Mouse (Mus musculus) Patski (cell line): ENCODE measurements around the gene Pdia4. TPM values are rescaled to one million over a fixed set of nuclear protein-coding genes. Genes with fewer than 3 reads are reported as not detected.
"Not testable (repeated sequence)": the region's sequence is repeated elsewhere in the genome, so short reads cannot be mapped to it uniquely, and the experiment has no call there.

Experiments
- ATAC-seq: fragments of 100-300 bp; one replicate; pipeline ENCODE4 v1.8.0; 2021
- CTCF ChIA-PET: fragments of 350-600 bp; sonication (Branson Sonifier 250); formaldehyde crosslinking; loops from one replicate; lab custom pipeline; 2022; ENCODE audit warnings: inconsistent platforms; lab: Charles Lee
- POLR2A ChIA-PET: fragments of 350-600 bp; sonication (Branson Sonifier 250); formaldehyde crosslinking; loops from one replicate; lab custom pipeline; 2022; ENCODE audit warnings: antibody characterized with exemption, inconsistent platforms; lab: Charles Lee
- DNase-seq: peaks from one replicate; pipeline ENCODE4 v3.0.0-alpha.2; 2011; ENCODE audit warnings: low read depth, low spot score
- H3K27me3 ChIP-seq: fragments of 371-371 bp; one replicate; pipeline ENCODE4 v1.5.1; 2021
- CTCF ChIP-seq: fragments of 100-300 bp; IDR thresholded peaks from one replicate; pipeline ENCODE4 v1.5.1; 2021
- in situ Hi-C: fragments of 300-500 bp; cut with MboI; formaldehyde crosslinking; loops from 3 replicates; pipeline ENCODE4 v1.11.1; 2018; ENCODE audit warnings: low pct_unique_long_range_greater_than_20kb, mixed read lengths
- polyA plus RNA-seq: library from polyadenylated mRNA; unstranded; gene quantifications from one replicate; pipeline ENCODE4 v1.2.3, GENCODE M21; 2021

The Pdia4 gene
- polyA plus RNA-seq, result 241 TPM

GRCm38 (mm10) chr6:47813257-47813878, at the start of gene Pdia4:
TSS of gene Pdia4 (minus strand) at chr6:47813430.
- no peaks in the 10 kb centered on the region for H3K27me3 ChIP-seq
- in situ Hi-C loops, result no loop called here
- peak; percentile 97 for ATAC-seq
- no peak for TF ChIP-seq CTCF
- CTCF ChIA-PET, result interaction anchor here (0.9 to 7.1 kb wide), 5 partner anchors 13 to 21 kb away, joined by 3 to 50 read pairs (median 3); no protein-coding TSS in a partner anchor
- POLR2A ChIA-PET, result interaction anchor here (1.7 kb wide), 1 partner anchor 20 kb away, joined by 4 read pairs; no protein-coding TSS in a partner anchor
- DNase-seq, result peak; percentile 93

GRCm38 (mm10) chr6:47857729-47858128, 44.5 kb upstream of the Pdia4 start:
- POLR2A ChIA-PET, result not testable (repeated sequence)

GRCm38 (mm10) chr6:47857241-47857640, 44.0 kb upstream of the Pdia4 start:
- ChIA-PET CTCF (interaction anchor here (0.7 to 1.9 kb wide), 3 partner anchors 12 to 21 kb away, joined by 3 to 9 read pairs (median 6); partner anchors contain the start of gene Zfp398), POLR2A (no interaction called here)
- in situ Hi-C loops, result no loop called here
- TF ChIP-seq CTCF, result no peak
- H3K27me3 ChIP-seq, result no peaks in the 10 kb centered on the region
- DNase-seq, result no peak
- no peak for ATAC-seq

More at GRCm38 (mm10) chr6:47857729-47858128, 44.5 kb upstream of the Pdia4 start:
- DNase-seq, H3K27me3 ChIP-seq, ATAC-seq, in situ Hi-C loops: not testable (repeated sequence)
- CTCF ChIA-PET, result interaction anchor here (0.7 kb wide), 1 partner anchor 11 kb away, joined by 3 read pairs; no protein-coding TSS in a partner anchor

- in situ Hi-C loops, result no loop called here
- POLR2A ChIA-PET, result no interaction called here
- no peak for TF ChIP-seq CTCF
- DNase-seq (no peak), ATAC-seq (no peak)
- H3K27me3 ChIP-seq, result no peaks in the 10 kb centered on the region
- CTCF ChIA-PET, result interaction anchor here (1.5 kb wide), 2 partner anchors 10 to 13 kb away, joined by 5 to 6 read pairs; partner anchors contain the start of gene Zfp398
Measured at GRCm38 (mm10) chr6:47845779-47846178, 32.5 kb upstream of the Pdia4 start.

GRCm38 (mm10) chr6:47842337-47842736, 29.1 kb upstream of the Pdia4 start:
- DNase-seq (no peak), ATAC-seq (no peak)
- ChIA-PET POLR2A (interaction anchor here (1.1 to 1.5 kb wide), 2 partner anchors 14 to 36 kb away, joined by 3 to 6 read pairs; no protein-coding TSS in a partner anchor), CTCF (interaction anchor here (0.8 to 1.7 kb wide), 5 partner anchors 14 to 42 kb away, joined by 3 to 6 read pairs (median 3); partner anchors contain the start of gene Zfp282)
- no peaks in the 10 kb centered on the region for H3K27me3 ChIP-seq
- in situ Hi-C loops, result no loop called here
- no peak for TF ChIP-seq CTCF

GRCm38 (mm10) chr6:47841831-47842230, 28.6 kb upstream of the Pdia4 start:
- H3K27me3 ChIP-seq, result no peaks in the 10 kb centered on the region
- ChIA-PET CTCF (interaction anchor here (1.0 to 1.7 kb wide), 3 partner anchors 17 to 35 kb away, joined by 3 to 4 read pairs (median 3); partner anchors contain the start of gene Zfp282), POLR2A (interaction anchor here (1.5 kb wide), 1 partner anchor 14 kb away, joined by 6 read pairs; no protein-coding TSS in a partner anchor)
- in situ Hi-C loops, result no loop called here
- no peak for TF ChIP-seq CTCF
- ATAC-seq (no peak), DNase-seq (no peak)

- TF ChIP-seq CTCF, result no peak
- no peak for DNase-seq
- in situ Hi-C loops, result no loop called here
- no peaks in the 10 kb centered on the region for H3K27me3 ChIP-seq
- ATAC-seq, result no peak
- ChIA-PET CTCF (interaction anchor here (1.0 kb wide), 1 partner anchor 23 kb away, joined by 3 read pairs; no protein-coding TSS in a partner anchor), POLR2A (no interaction called here)
Measured at GRCm38 (mm10) chr6:47841077-47841476, 27.8 kb upstream of the Pdia4 start.

- ChIA-PET CTCF (interaction anchor here (1.2 to 1.6 kb wide), 2 partner anchors 20 to 44 kb away, joined by 3 read pairs; no protein-coding TSS in a partner anchor), POLR2A (interaction anchor here (0.5 kb wide), 1 partner anchor 18 kb away, joined by 6 read pairs; no protein-coding TSS in a partner anchor)
- H3K27me3 ChIP-seq, result no peaks in the 10 kb centered on the region
- no peak for TF ChIP-seq CTCF
- DNase-seq (no peak), ATAC-seq (no peak)
- in situ Hi-C loops, result no loop called here
Measured at GRCm38 (mm10) chr6:47837630-47838029, 24.4 kb upstream of the Pdia4 start.

GRCm38 (mm10) chr6:47835984-47836521, 22.8 kb upstream of the Pdia4 start:
- ATAC-seq (peak; percentile 86), DNase-seq (no peak)
- no peaks in the 10 kb centered on the region for H3K27me3 ChIP-seq
- in situ Hi-C loops, result no loop called here
- ChIA-PET POLR2A (interaction anchor here (0.6 kb wide), 1 partner anchor 143 kb away, joined by 3 read pairs; no protein-coding TSS in a partner anchor), CTCF (interaction anchor here (0.9 to 1.9 kb wide), 8 partner anchors 10 to 244 kb away, joined by 3 to 9 read pairs (median 4); no protein-coding TSS in a partner anchor)
- TF ChIP-seq CTCF, result no peak

- in situ Hi-C loops, result no loop called here
- DNase-seq, result peak; percentile 62
- ATAC-seq, result peak; percentile 96
- ChIA-PET CTCF (interaction anchor here (1.0 to 1.9 kb wide), 9 partner anchors 10 to 245 kb away, joined by 3 to 9 read pairs (median 4); no protein-coding TSS in a partner anchor), POLR2A (interaction anchor here (0.6 kb wide), 1 partner anchor 143 kb away, joined by 3 read pairs; no protein-coding TSS in a partner anchor)
- H3K27me3 ChIP-seq, result no peaks in the 10 kb centered on the region
- no peak for TF ChIP-seq CTCF
Measured at GRCm38 (mm10) chr6:47835482-47835983, 22.3 kb upstream of the Pdia4 start, which contains the start of gene Zfp398. TSS of gene Zfp398 (plus strand) at chr6:47835661.
